Mouse (Mus musculus): ENCODE results near the gene Fam228a.
A peak's percentile ranks its signal among the peaks of the same experiment; 100 is the strongest.
"Not testable (repeated sequence)": the region's sequence is repeated elsewhere in the genome, so short reads cannot be mapped to it uniquely, and the experiment has no call there.

Gene Fam228a

DNA sequence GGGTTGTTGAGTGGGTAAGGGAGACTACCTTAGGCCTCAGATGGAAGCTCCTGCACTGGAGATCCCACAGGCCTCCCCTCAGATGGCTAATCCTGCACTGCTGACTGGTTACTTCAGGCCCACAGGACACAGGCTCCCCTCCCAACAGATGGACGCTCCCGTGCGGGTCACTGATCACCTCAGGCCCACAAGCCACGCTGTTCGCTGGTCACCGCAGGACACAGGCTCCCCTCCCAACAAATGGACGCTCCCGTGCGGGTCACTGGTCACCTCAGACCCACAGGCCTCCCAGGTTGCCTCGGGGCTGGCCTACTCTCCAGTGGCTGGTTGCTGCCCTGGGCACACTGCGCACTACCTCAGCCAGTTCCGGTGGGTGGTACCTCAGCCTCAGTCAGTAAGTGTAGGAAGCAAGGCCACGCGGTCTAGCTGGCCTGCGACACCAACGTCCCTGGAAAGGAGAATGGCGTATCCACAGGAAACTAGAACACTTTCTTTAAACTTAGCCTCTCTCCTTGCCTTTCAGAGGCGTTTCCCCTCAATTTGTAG is at the start of gene Fam228a:
TSS of gene Fam228a (minus strand) at position 400 of the 546 bp plus-strand sequence.
- no peak for DNase-seq (ENCODE audit: low spot score)

DNA sequence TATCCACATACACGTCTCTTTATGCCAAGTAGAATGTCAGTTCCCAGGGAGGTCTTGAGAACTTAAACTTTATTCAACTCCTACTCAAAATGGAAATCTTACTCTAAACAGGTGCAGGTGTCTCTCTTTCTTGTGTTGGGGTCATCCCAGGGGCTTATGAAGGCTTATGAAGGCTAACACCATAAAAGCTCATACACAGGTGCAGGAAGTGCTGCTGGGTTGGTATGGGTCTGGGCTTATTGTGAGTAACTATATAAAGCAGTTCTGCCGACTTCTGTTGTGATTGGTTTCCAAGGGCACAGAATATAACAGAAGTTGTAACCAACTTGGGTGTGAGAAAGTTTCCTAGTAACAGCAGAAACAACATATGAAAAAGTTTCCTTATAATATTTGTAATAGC is 46.2 kb upstream of the Fam228a start:
- no peak for DNase-seq (ENCODE audit: low spot score)

DNA sequence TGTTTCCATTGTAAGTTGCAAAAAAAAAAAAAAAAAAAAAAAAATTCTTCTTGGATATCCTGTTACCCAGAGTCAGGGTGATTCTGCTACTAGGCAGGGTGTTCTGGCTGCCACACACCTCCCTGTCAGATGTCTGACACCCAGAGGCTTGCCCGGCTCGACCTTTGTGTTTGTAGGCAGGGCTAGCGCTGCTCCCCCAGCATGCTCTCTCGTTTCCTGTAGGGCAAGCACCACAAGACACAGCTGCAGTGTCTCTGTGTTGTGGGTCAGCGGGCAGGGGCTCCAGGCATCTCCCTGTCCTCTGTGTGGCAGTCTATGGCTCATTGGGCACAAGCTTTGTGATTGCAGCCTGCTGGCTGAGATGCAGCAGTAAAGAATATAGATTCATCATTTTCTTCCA is 45.4 kb upstream of the Fam228a start:
- DNase-seq (ENCODE audit: low spot score): no peak

DNA sequence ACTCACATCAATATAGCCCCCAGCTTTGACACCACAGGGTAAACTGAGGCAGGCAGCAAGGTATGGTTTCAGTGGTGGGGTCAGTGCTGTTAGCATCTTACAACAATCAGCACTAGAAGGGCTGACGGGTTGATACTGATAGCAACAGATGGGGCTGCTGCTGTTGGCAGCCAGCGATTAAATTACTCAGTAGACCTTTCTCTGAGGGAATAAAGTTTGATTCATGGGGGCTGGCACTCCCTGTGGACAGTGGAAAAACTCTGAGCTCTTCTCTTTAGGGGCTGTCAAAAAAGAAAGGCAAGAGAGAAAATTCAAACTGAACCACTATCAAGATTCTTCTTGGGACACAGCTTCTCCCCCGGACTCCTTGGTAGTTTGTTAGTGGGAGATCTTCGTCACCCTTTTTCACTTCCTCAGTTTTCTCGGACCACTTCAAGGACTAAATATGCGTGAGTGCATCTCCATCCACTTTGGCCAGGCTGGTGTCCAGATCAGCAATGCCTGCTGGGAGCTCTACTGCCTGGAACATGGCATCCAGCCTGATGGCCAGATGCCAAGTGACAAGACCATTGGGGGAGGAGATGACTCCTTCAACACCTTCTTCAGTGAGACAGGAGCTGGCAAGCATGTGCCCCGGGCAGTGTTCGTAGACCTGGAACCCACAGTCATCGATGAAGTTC is 43.6 kb upstream of the Fam228a start:
- DNase-seq (ENCODE audit: low spot score): not testable (repeated sequence)

DNA sequence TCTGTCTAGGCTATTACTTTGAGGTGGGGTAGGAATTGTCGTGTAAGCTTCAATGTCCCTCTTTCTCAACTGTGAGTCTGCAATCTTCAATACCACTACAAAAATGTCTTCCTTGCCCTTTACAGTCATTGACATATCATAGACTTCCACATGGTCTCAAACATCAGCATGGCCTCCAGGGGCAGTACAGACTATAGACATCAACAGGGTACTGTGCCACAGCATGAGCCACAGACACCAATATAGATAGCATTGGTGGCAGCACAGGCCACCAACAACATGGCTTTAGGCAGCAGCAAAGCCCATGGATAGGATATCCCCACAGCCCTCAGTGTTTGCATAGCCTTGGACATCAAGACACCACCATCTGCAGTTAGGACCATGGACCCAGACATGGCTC is 43.0 kb upstream of the Fam228a start:
- DNase-seq (ENCODE audit: low spot score): no peak

DNA sequence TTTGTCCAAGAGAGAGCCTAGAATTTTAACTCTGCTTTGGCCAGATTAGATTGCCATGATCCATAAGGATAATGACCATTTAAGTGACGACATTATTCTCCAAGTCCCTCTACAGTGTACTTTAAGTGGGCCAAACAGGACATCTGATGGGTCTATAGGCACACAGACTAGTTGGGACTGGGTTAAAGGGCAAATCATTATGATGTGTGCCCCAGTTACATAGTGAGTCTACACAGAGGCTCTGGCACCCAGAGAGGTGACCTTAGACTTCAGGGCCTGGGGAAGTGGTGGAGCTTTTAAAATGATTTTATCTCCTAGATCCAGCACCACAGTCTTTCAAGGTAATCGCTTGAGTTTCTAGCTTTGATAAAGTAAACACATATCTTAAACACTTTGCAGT is 42.0 kb upstream of the Fam228a start:
- no peak for DNase-seq (ENCODE audit: low spot score)

DNA sequence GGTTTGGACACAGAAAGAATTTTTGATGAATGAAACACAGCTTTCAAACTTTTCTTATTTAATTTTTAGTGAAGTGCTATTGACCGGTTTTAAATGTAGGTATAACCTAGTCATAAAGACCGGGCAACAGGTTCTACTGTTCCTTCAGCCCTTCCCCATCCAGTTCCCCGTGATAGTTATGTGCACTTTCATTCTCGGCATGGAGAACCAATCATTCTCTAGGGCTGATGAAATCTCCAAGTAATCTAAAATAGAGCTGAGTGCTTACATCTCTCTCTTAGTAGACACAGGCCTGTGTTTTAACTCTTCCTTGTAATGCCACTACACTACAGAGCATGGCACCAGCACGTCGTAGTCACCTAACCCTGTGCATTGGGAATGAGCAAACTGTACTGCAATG is 39.5 kb upstream of the Fam228a start:
- DNase-seq (ENCODE audit: low spot score): no peak

DNA sequence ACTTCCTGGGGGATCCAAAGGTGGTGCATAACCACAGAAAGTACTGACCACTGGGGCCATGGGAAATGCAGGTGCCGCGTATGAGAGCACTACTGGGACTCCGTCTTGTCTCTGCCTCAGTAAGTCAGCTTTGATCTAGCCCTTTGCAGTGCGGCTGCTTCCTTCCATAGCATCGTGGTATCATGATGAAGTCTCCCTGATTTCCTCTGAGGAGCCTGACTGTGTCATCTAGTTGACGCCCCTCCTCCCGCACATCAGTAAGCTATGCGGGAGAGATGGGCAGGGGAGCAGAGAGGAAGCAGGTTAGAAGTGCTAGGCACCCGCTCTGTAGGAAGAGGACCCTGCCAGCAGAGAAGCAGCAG is 37.3 kb upstream of the Fam228a start:
- DNase-seq (ENCODE audit: low spot score): no peak

DNA sequence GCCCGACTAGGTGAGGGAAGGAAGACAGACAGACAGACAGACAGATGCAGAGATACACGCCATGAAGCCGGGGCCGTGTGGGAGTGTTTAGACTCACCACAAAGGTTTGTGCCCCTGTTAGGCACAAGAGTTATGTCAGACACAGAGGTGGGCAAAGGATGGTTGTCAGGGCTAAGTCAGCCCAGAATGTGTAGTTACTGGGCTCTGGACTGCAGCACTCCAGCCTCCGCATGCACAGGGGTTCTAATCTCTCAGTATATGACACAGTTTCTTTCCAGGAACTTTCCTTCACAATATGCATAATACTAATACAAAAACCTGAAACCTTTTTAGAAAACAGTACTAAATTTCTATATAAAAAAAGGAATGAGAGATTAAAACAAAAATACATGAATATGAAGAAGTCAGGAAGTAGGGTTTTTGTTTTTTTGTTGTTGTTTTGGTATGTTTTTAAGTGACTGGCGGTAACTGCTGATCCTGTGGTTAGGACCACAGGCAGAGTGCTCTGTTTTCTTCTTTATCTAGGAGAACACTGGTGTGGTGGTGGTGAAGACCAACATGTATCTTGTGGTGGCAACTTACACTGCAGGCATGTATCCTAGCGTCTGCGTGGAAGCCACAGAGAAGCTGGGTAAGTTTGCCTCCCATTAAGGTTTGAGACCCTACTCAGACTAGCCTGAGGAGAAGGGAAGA is 36.8 kb upstream of the Fam228a start:
- DNase-seq (ENCODE audit: low spot score): no peak

DNA sequence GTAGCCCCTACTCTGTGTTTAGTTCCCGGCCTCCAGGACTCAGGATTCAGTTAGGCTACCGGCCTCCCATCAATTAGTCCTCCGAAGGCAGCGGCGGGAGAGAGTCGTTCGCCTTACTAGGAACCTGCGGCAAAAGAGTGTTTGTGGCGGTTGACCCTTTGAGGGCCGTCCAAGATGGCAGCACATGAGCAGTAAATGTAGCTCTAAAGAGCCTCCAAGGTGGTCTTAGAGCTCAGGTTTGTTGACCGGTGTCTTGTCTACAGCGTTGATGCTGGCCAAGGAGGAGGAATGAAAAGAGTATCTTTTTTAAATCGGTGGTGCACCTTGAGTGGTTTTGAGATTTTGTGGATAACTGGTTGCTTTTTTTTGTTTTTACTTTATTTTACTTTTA is 31.1 kb upstream of the Fam228a start:
- no peak for DNase-seq (ENCODE audit: low spot score)

DNA sequence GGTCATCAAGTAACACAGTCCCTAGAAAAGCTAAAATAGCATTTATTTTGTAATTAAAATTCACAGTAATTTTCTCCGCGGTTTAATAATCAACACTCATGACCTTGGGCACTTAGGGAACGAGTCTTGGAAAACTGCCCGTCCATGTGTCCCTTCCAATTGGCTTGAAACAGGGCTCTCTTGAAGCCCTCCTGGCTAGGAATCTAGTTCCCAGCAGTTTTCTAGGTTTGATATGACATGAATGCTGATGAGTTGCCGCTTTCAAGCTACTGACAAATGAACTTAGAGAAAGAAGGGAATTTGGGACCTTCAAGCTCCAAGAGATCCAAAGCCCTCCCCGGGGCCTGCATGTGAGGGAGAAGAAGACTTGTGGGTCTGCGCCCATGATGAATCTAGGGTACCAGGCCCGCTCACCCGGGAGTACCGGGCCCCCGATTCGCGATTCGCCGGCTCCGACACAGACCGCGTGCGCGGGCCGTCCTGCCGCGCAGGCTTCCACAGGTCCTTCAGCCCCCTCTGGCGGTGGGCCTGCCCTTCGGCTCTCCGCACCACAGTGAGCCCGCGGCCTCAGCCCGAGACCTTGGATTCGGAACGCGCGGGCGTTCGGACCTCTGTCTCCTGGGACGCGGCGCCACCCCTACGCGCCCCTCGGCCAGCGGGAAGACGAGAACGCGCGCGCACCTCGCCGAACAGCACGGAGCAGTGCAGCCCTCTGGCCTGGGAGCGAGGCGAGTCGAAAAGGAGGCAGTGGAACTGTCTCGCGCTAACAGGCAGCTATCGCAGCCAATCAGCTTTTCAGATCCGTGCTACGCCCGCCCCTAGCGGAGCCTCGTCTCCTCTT is 30.5 kb upstream of the Fam228a start, which contains the start of the genes Pfn4 and Fam228b:
TSS of gene Pfn4 (plus strand) at position 531 of the 841 bp plus-strand sequence.
TSS of gene Fam228b (minus strand) at position 776 of the 841 bp plus-strand sequence.
- peak; percentile 94 for DNase-seq (ENCODE audit: low spot score)

DNA sequence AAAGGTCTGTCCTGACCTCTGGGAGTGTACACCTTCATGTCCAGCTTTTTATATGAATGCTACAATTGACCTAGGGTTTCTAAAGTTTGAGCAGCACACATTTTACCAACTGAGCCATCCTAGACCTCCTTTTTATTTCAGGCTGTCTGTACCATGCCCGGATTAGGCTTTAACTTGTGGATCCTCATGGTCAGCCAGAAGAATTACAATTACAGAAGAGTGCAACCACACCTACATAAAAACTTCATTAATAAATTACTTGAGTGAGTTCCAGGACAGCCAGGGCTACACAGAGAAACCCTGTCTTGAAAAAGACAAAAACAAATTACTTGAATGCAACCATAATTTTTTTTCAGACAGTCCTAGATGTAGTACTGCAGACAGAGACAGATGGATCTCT is 18.8 kb upstream of the Fam228a start:
- no peak for DNase-seq (ENCODE audit: low spot score)

DNA sequence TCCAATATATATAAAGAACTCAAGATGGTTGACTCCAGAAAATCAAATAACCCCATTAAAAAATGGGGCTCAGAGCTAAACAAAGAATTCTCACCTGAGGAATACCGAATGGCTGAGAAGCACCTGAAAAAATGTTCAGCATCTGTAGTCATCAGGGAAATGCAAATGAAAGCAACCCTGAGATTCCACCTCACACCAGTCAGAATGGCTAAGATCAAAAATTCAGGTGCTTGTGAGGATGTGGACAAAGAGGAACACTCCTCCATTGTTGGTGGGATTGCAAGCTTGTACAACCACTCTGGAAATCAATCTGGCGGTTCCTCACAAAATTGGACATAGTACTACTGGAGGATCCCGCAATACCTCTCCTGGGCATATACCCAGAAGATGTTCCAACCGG is 16.2 kb upstream of the Fam228a start:
- DNase-seq (ENCODE audit: low spot score): not testable (repeated sequence)

DNA sequence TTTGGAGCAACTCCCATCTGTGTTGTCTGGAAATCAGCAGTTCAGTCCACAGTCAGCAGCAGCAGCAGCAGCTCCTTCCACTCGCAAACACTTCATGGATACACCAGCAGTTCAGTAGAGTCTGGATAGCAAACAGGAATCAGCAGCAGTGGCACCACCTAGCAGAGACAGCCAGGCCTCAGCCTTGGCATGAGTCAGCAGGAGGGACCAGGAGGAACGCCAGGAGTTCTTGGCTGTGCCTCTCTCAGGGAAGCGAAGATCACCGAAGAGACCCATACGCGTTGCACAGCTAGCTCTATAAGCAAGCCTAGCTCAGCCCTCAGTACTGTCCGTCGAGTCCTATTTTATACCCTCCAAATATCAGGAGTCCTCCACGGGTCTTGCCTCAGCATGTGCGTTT is 6.3 kb upstream of the Fam228a start:
- DNase-seq (ENCODE audit: low spot score): no peak

DNA sequence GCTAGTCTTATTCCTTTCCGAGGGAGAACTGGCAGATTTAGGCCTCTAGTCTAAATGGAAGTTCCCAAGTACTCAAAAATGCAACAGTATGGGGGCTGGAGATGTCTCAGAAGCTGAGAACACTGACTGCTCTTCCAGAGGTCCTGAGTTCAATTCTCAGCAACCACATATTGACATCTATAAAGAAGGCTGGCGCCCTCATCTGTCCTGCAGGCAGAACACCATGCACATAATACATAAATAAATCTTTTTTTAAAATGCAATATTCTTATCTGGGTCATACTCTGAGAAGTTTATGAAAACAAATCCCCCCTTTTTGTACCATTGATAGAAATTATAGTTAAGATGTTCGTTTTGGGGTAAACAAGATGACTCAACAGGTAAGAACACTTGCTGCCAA is 4.0 kb upstream of the Fam228a start:
- no peak for DNase-seq (ENCODE audit: low spot score)

DNA sequence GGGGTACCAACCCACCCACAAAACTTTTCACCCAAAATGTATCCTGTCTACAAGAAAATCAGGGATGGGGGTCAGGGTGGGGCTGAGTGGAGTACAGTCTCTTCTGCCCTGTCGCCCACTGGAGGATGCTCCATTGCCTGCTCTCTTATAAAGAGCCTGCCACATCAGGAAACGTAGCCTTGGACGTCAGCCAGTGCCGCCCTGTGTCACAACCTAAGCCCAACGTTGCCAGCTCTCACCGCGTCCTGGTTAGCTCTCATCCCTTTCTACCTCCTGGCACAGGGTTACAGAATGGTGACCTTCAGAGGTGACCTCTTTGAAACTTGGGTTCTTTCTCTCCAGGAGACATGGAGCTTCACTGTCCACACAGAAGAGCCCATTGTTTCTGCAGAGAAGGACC is 2.6 kb upstream of the Fam228a start:
- DNase-seq (ENCODE audit: low spot score): no peak

DNA sequence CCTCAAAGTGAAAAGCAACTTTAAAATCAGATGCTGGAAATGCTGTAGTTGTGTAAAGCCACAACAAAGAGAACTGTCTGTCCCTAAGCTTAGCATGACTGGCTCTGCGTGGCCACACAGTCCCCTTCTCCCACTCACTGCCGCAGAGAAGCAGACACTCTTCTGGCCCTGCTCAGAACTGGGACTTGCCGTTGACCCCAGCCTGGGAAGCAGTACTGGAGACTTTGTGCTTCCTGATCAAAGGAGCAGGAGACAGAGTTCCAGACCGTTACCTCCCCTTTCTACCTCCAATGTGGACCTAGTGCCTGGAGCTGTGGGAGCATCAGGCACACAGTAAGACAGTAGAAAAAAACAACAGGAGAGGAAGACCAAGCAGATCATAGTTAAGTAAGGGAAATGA is 5.9 kb downstream of the Fam228a start:
- DNase-seq (ENCODE audit: low spot score): no peak

DNA sequence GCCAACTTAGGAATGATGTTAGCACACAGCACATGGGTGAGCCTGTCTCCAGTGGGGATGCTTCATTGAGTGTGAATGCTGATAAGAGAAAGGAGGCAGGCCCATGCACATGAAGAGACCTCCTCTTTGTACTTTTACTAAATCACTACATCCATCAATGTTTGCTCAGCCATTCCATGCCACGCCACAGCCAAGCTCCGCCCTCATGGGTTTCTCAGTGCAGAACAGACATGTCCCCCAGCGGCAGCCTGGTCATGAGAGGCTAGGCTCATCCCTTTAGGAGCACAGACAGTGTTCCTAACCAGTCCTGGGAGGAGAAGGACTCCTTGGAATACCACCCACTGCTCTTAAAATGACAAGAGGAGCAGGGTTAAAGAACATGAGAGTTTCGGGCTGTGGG is 6.6 kb downstream of the Fam228a start:
- no peak for DNase-seq (ENCODE audit: low spot score)

DNA sequence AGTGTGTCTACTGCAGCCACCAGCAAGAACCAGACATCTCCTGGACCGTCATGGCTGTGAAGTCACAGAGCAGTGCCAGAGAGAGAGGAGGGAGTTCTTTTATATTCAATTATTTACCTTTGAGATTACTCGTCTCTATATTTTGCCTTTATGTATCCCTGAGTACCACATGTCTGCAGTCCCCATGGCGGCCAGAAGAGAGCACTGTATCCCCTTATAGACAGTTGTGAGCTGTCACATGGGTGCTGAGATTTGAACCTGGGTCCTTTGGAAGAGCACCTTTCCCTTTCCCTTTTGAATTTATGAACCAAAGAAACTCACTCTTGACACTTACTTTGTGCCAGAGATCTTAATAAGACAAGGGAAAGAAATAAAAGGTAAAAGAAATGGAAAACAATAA is 9.1 kb downstream of the Fam228a start:
- no peak for DNase-seq (ENCODE audit: low spot score)

DNA sequence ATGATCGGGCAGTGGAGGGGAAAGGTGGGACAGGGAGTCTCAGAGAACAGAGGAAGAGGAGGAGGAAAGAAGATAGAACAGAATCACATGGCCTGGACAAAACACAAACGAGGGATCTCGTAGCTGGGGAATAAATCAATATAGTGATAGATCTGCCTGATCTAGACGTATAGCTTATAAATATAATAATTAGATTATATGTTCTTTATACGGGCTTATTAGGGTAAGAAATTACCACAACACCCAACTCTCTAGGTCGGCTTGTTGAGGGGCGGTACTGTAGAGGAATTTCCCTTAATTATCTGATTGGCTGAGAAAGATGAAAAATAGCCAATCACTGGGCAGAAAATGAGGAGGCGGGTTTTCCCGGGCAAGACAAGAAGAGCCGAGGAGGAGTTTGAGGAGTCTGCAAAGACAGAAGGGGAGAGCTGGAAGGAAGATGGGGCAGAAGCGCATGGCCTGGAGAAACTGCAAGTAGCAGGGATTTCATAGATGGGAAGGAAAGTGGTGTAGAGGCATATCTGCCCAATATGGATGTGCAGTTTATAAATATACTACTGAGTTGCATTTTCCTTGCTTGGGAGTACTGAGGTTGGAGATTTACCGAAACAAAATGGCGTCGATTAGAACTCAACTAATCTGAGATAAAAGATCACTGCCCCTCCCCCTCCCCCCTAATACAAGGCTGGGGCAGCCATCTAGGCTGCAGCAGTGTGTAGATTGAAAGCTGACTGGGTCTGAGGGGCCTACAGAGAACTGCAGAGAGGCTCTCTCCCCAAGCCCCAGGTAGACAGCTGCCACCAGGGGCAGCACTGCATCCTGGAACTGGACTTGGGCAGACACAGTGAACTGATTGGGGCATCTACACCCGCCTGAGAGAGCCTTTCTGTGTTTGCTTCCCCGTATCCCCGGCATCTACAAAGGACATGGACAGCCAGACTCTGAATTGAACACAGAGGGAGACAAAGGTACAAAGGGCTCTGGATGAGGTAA is 18.2 kb downstream of the Fam228a start:
- no peak for DNase-seq (ENCODE audit: low spot score)

DNA sequence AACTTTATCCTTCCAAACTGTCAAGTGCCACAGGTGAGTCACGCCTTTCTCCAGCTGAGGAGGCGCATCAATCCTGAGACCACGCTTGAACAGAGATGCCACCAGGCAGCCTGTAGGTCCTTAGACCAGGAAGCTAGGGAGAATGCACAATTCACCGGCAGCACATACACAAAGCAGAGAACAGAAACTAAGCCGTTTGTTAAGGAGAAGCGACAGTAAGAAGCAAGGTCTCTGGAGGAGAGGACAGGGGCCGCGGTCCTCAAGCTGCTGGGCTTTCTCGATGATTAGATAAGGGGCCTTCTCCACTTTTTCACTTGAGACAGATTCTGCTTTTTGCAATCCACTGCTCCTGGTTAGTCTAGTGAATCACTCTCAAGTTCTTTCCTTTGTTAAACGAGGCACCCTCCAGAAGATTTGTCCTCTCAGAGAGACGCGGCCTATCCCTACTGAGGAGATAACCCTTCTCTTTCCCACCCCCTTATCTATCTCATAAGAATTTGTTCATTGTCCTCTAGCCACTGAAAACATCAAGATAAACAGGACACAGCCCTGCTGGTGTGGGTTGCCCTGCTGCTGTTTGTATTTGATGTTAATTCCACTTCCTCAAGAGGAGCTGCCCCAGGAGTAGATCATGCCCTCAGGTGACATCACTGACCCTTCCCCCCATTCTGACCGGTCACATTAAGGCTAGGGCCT is 19.0 kb downstream of the Fam228a start:
- DNase-seq (ENCODE audit: low spot score): no peak

Data from left cerebral cortex, adult 11 months (tissue).